Mouse (Mus musculus) cerebellum, postnatal 14 days (tissue): ENCODE measurements around the gene Slc1a5.

Experiments
- DNase-seq, 2 experiments: peaks; one replicate each; pipeline ENCODE4 v3.0.0; 2021; ENCODE audit warnings: mixed read lengths in 2 of 2

Slc1a5 gene

GRCm38 (mm10) chr7:16821091-16821490, 40.0 kb downstream of the Slc1a5 start:
- no peak for DNase-seq

GRCm38 (mm10) chr7:16821669-16822101, 40.5 kb downstream of the Slc1a5 start:
- peak in 1 of 2 experiments; percentile 51 for DNase-seq

GRCm38 (mm10) chr7:16823734-16824133, 42.6 kb downstream of the Slc1a5 start:
- no peak for DNase-seq

GRCm38 (mm10) chr7:16825785-16826184, 44.6 kb downstream of the Slc1a5 start:
- peak; percentile 40 to 43 for DNase-seq

- DNase-seq = no peak
Observed at GRCm38 (mm10) chr7:16826571-16826970, 45.4 kb downstream of the Slc1a5 start.

GRCm38 (mm10) chr7:16827274-16827673, 46.1 kb downstream of the Slc1a5 start:
- DNase-seq = no peak

- DNase-seq = no peak
Observed at GRCm38 (mm10) chr7:16830449-16830848, 49.3 kb downstream of the Slc1a5 start.

- DNase-seq = no peak
Observed at GRCm38 (mm10) chr7:16837916-16838803, 57.0 kb downstream of the Slc1a5 start.

GRCm38 (mm10) chr7:16838804-16839426, 57.8 kb downstream of the Slc1a5 start:
- no peak for DNase-seq

GRCm38 (mm10) chr7:16839427-16840108, 58.4 kb downstream of the Slc1a5 start:
- DNase-seq = no peak

GRCm38 (mm10) chr7:16840109-16840491, 59.0 kb downstream of the Slc1a5 start:
- no peak for DNase-seq

- DNase-seq = no peak
Observed at GRCm38 (mm10) chr7:16841078-16841477, 59.9 kb downstream of the Slc1a5 start.

GRCm38 (mm10) chr7:16841561-16842560, 60.7 kb downstream of the Slc1a5 start:
- no peak for DNase-seq

- DNase-seq = peak; percentile 89 to 94
Observed at GRCm38 (mm10) chr7:16842645-16843063, 61.5 kb downstream of the Slc1a5 start, which contains the start of gene Prkd2. Prkd2 (plus strand) TSS chr7:16842902.

- peak; percentile 26 to 35 for DNase-seq
Observed at GRCm38 (mm10) chr7:16843441-16844171, 62.5 kb downstream of the Slc1a5 start.

GRCm38 (mm10) chr7:16844696-16845071, 63.5 kb downstream of the Slc1a5 start:
- no peak for DNase-seq

GRCm38 (mm10) chr7:16845072-16845819, 64.1 kb downstream of the Slc1a5 start:
- DNase-seq = no peak

- no peak for DNase-seq
Observed at GRCm38 (mm10) chr7:16845820-16846167, 64.7 kb downstream of the Slc1a5 start.

GRCm38 (mm10) chr7:16846775-16847174, 65.6 kb downstream of the Slc1a5 start:
- no peak for DNase-seq

GRCm38 (mm10) chr7:16847507-16847906, 66.4 kb downstream of the Slc1a5 start:
- DNase-seq = no peak
